Mouse (Mus musculus): ENCODE measurements around the gene Rasgef1b. TPM values are rescaled to one million over a fixed set of nuclear protein-coding genes. Genes with fewer than 3 reads are reported as not detected.

The Rasgef1b gene
- polyA plus RNA-seq, 1 experiment from 2014 or later, result 6.5 TPM

GRCm38 (mm10) chr5:99284369-99284768 is 444.5 kb downstream of the Rasgef1b start:
- Histone ChIP-seq H3K4me2 (ENCODE audit: low read depth, low read length) (no peak overlapping the region), H3K9me3 (ENCODE audit: control insufficient read depth, low read length) (no peaks in the 10 kb centered on the region), H3K27me3 (replicated peaks; ENCODE audit: control insufficient read depth, insufficient read depth, low read length) (no peaks in the 10 kb centered on the region), H3K4me1 (ENCODE audit: control insufficient read depth, insufficient read depth, low read length) (0 out of 2 replicates have a peak, but pooled peaks cover 5% of the 10 kb centered on the region), H3K27ac (replicated peaks; ENCODE audit: low read depth, low read length) (no peak overlapping the region), H3K9ac (ENCODE audit: low read depth, low read length) (no peak overlapping the region), H3K4me3 (ENCODE audit: low read depth, low read length) (no peak overlapping the region), H3K36me3 (ENCODE audit: control insufficient read depth, insufficient read depth, low read length) (no peaks in the 10 kb centered on the region)
- ATAC-seq (ENCODE audit: low read depth) (no peak), DNase-seq (ENCODE audit: low spot score) (no peak)
- WGBS, result 91% methylated on average over 7 of the region's 7 CpGs

- ATAC-seq (ENCODE audit: low read depth) (no peak), DNase-seq (ENCODE audit: low spot score) (no peak)
- Histone ChIP-seq H3K27ac (replicated peaks; ENCODE audit: low read depth, low read length) (no peak overlapping the region), H3K9me3 (ENCODE audit: control insufficient read depth, low read length) (no peaks in the 10 kb centered on the region), H3K4me3 (ENCODE audit: low read depth, low read length) (no peak overlapping the region), H3K4me1 (ENCODE audit: control insufficient read depth, insufficient read depth, low read length) (0 out of 2 replicates have a peak, but pooled peaks cover 5% of the 10 kb centered on the region), H3K36me3 (ENCODE audit: control insufficient read depth, insufficient read depth, low read length) (no peaks in the 10 kb centered on the region), H3K4me2 (ENCODE audit: low read depth, low read length) (no peak overlapping the region), H3K9ac (ENCODE audit: low read depth, low read length) (no peak overlapping the region), H3K27me3 (replicated peaks; ENCODE audit: control insufficient read depth, insufficient read depth, low read length) (no peaks in the 10 kb centered on the region)
- WGBS, result 82% methylated on average over 3 of the region's 3 CpGs
These were observed 445.2 kb downstream of the Rasgef1b start for GRCm38 (mm10) chr5:99283636-99284035.

GRCm38 (mm10) chr5:99280536-99280935 is 448.3 kb downstream of the Rasgef1b start:
- Histone ChIP-seq H3K27ac (replicated peaks; ENCODE audit: low read depth, low read length) (no peak overlapping the region), H3K36me3 (ENCODE audit: control insufficient read depth, insufficient read depth, low read length) (no peaks in the 10 kb centered on the region), H3K4me3 (ENCODE audit: low read depth, low read length) (no peak overlapping the region), H3K9me3 (ENCODE audit: control insufficient read depth, low read length) (no peaks in the 10 kb centered on the region), H3K9ac (ENCODE audit: low read depth, low read length) (no peak overlapping the region), H3K27me3 (replicated peaks; ENCODE audit: control insufficient read depth, insufficient read depth, low read length) (no peaks in the 10 kb centered on the region), H3K4me1 (ENCODE audit: control insufficient read depth, insufficient read depth, low read length) (0 out of 2 replicates have a peak, but pooled peaks cover 5% of the 10 kb centered on the region), H3K4me2 (ENCODE audit: low read depth, low read length) (no peak overlapping the region)
- ATAC-seq (ENCODE audit: low read depth), result peak; percentile 60; the same call in 1 of the 2 replicates
- DNase-seq (ENCODE audit: low spot score), result peak; percentile 73
- 41% methylated on average over 5 of the region's 5 CpGs for WGBS

GRCm38 (mm10) chr5:99279016-99279757 is 449.7 kb downstream of the Rasgef1b start:
- Histone ChIP-seq H3K4me1 (ENCODE audit: control insufficient read depth, insufficient read depth, low read length) (0 out of 2 replicates have a peak, but pooled peaks cover 5% of the 10 kb centered on the region), H3K4me3 (ENCODE audit: low read depth, low read length) (no peak overlapping the region), H3K36me3 (ENCODE audit: control insufficient read depth, insufficient read depth, low read length) (no peaks in the 10 kb centered on the region), H3K4me2 (ENCODE audit: low read depth, low read length) (no peak overlapping the region), H3K27me3 (replicated peaks; ENCODE audit: control insufficient read depth, insufficient read depth, low read length) (no peaks in the 10 kb centered on the region), H3K27ac (replicated peaks; ENCODE audit: low read depth, low read length) (no peak overlapping the region), H3K9ac (ENCODE audit: low read depth, low read length) (no peak overlapping the region), H3K9me3 (ENCODE audit: control insufficient read depth, low read length) (no peaks in the 10 kb centered on the region)
- ATAC-seq (ENCODE audit: low read depth) (no peak), DNase-seq (ENCODE audit: low spot score) (peak; percentile 13)
- WGBS, result 71% methylated on average over 9 of the region's 9 CpGs

GRCm38 (mm10) chr5:99278364-99278763 is 450.5 kb downstream of the Rasgef1b start:
- Histone ChIP-seq H3K36me3 (ENCODE audit: control insufficient read depth, insufficient read depth, low read length) (no peaks in the 10 kb centered on the region), H3K9ac (ENCODE audit: low read depth, low read length) (no peak overlapping the region), H3K27me3 (replicated peaks; ENCODE audit: control insufficient read depth, insufficient read depth, low read length) (no peaks in the 10 kb centered on the region), H3K4me2 (ENCODE audit: low read depth, low read length) (no peak overlapping the region), H3K9me3 (ENCODE audit: control insufficient read depth, low read length) (no peaks in the 10 kb centered on the region), H3K27ac (replicated peaks; ENCODE audit: low read depth, low read length) (no peak overlapping the region), H3K4me3 (ENCODE audit: low read depth, low read length) (no peak overlapping the region), H3K4me1 (ENCODE audit: control insufficient read depth, insufficient read depth, low read length) (0 out of 2 replicates have a peak, but pooled peaks cover 5% of the 10 kb centered on the region)
- DNase-seq (ENCODE audit: low spot score) (no peak), ATAC-seq (ENCODE audit: low read depth) (no peak)
- WGBS, result 89% methylated on average over 8 of the region's 8 CpGs

GRCm38 (mm10) chr5:99277536-99277935 is 451.3 kb downstream of the Rasgef1b start:
- no peaks in the 10 kb centered on the region for H3K9me3 ChIP-seq (ENCODE audit: control insufficient read depth, low read length)
- H3K27me3 ChIP-seq (replicated peaks; ENCODE audit: control insufficient read depth, insufficient read depth, low read length), result no peaks in the 10 kb centered on the region
- no peak overlapping the region for H3K4me2 ChIP-seq (ENCODE audit: low read depth, low read length)
- 0 out of 2 replicates have a peak, but pooled peaks cover 5% of the 10 kb centered on the region for H3K4me1 ChIP-seq (ENCODE audit: control insufficient read depth, insufficient read depth, low read length)
- H3K9ac ChIP-seq (ENCODE audit: low read depth, low read length), result no peak overlapping the region
- H3K36me3 ChIP-seq (ENCODE audit: control insufficient read depth, insufficient read depth, low read length), result no peaks in the 10 kb centered on the region
- no peak overlapping the region for H3K27ac ChIP-seq (replicated peaks; ENCODE audit: low read depth, low read length)
- 87% methylated on average over 9 of the region's 9 CpGs for WGBS
- DNase-seq (ENCODE audit: low spot score) (no peak), ATAC-seq (ENCODE audit: low read depth) (no peak)
- H3K4me3 ChIP-seq (ENCODE audit: low read depth, low read length), result no peak overlapping the region

- no peak overlapping the region for H3K27ac ChIP-seq (replicated peaks; ENCODE audit: low read depth, low read length)
- H3K4me3 ChIP-seq (ENCODE audit: low read depth, low read length), result no peak overlapping the region
- H3K27me3 ChIP-seq (replicated peaks; ENCODE audit: control insufficient read depth, insufficient read depth, low read length), result no peaks in the 10 kb centered on the region
- no peaks in the 10 kb centered on the region for H3K36me3 ChIP-seq (ENCODE audit: control insufficient read depth, insufficient read depth, low read length)
- no peaks in the 10 kb centered on the region for H3K9me3 ChIP-seq (ENCODE audit: control insufficient read depth, low read length)
- peak; percentile 64 for DNase-seq (ENCODE audit: low spot score)
- H3K9ac ChIP-seq (ENCODE audit: low read depth, low read length), result no peak overlapping the region
- 50% methylated on average over 12 of the region's 12 CpGs for WGBS
- peak; percentile 63; the same call in 1 of the 2 replicates for ATAC-seq (ENCODE audit: low read depth)
- H3K4me1 ChIP-seq (ENCODE audit: control insufficient read depth, insufficient read depth, low read length), result no peaks in the 10 kb centered on the region
- no peak overlapping the region for H3K4me2 ChIP-seq (ENCODE audit: low read depth, low read length)
These were observed 454.7 kb downstream of the Rasgef1b start for GRCm38 (mm10) chr5:99274119-99274563.

- no peaks in the 10 kb centered on the region for H3K36me3 ChIP-seq (ENCODE audit: control insufficient read depth, insufficient read depth, low read length)
- DNase-seq (ENCODE audit: low spot score), result no peak
- H3K4me1 ChIP-seq (ENCODE audit: control insufficient read depth, insufficient read depth, low read length), result no peaks in the 10 kb centered on the region
- H3K9ac ChIP-seq (ENCODE audit: low read depth, low read length), result no peak overlapping the region
- no peaks in the 10 kb centered on the region for H3K9me3 ChIP-seq (ENCODE audit: control insufficient read depth, low read length)
- H3K4me3 ChIP-seq (ENCODE audit: low read depth, low read length), result no peak overlapping the region
- ATAC-seq (ENCODE audit: low read depth), result no peak
- H3K4me2 ChIP-seq (ENCODE audit: low read depth, low read length), result no peak overlapping the region
- 54% methylated on average over 1 of the region's 1 CpGs for WGBS
- no peak overlapping the region for H3K27ac ChIP-seq (replicated peaks; ENCODE audit: low read depth, low read length)
- no peaks in the 10 kb centered on the region for H3K27me3 ChIP-seq (replicated peaks; ENCODE audit: control insufficient read depth, insufficient read depth, low read length)
These were observed 457.3 kb downstream of the Rasgef1b start for GRCm38 (mm10) chr5:99271531-99271930.

GRCm38 (mm10) chr5:99269131-99269530 is 459.7 kb downstream of the Rasgef1b start:
- ATAC-seq (ENCODE audit: low read depth) (no peak), DNase-seq (ENCODE audit: low spot score) (no peak)
- H3K4me3 ChIP-seq (ENCODE audit: low read depth, low read length), result no peak overlapping the region
- no peaks in the 10 kb centered on the region for H3K27me3 ChIP-seq (replicated peaks; ENCODE audit: control insufficient read depth, insufficient read depth, low read length)
- H3K27ac ChIP-seq (replicated peaks; ENCODE audit: low read depth, low read length), result no peak overlapping the region
- no peak overlapping the region for H3K9ac ChIP-seq (ENCODE audit: low read depth, low read length)
- H3K36me3 ChIP-seq (ENCODE audit: control insufficient read depth, insufficient read depth, low read length), result no peaks in the 10 kb centered on the region
- no peaks in the 10 kb centered on the region for H3K4me1 ChIP-seq (ENCODE audit: control insufficient read depth, insufficient read depth, low read length)
- no peak overlapping the region for H3K4me2 ChIP-seq (ENCODE audit: low read depth, low read length)
- 86% methylated on average over 2 of the region's 2 CpGs for WGBS
- no peaks in the 10 kb centered on the region for H3K9me3 ChIP-seq (ENCODE audit: control insufficient read depth, low read length)
